Mouse (Mus musculus) forebrain, embryonic 12.5 days (tissue): ENCODE data around the gene Galnt7. TPM values are rescaled to one million over a fixed set of nuclear protein-coding genes. Genes with fewer than 3 reads are reported as not detected.

Experiments used
- ATAC-seq: fragments of 200-750 bp; cut with Nextera tagmentation; 2 replicates; pipeline ENCODE4 v1.8.0; 2017; ENCODE audit warnings: moderate TSS enrichment; ENCODE audit not compliant: low FRiP score
- H3K27ac ChIP-seq: fragments of 300-500 bp; sonication (generic); 2 replicates; pipeline ENCODE4 v1.5.1; 2016; ENCODE audit warnings: mild to moderate bottlenecking
- H3K27me3 ChIP-seq: fragments of 300-500 bp; sonication (generic); 2 replicates; pipeline ENCODE4 v1.6.1; 2016; ENCODE audit warnings: mild to moderate bottlenecking
- H3K36me3 ChIP-seq: fragments of 300-500 bp; sonication (generic); replicated peaks from 2 replicates; pipeline ENCODE4 v1.6.1; 2016; ENCODE audit warnings: mild to moderate bottlenecking
- H3K4me1 ChIP-seq: fragments of 300-500 bp; sonication (generic); 2 replicates; pipeline ENCODE4 v1.6.1; 2016
- H3K4me2 ChIP-seq: fragments of 300-500 bp; sonication (generic); 2 replicates; pipeline ENCODE4 v1.6.1; 2016; ENCODE audit warnings: mild to moderate bottlenecking, moderate library complexity
- H3K4me3 ChIP-seq: fragments of 300-500 bp; sonication (generic); replicated peaks from 2 replicates; pipeline ENCODE4 v1.5.1; 2016; ENCODE audit warnings: mild to moderate bottlenecking
- H3K9ac ChIP-seq: fragments of 300-500 bp; sonication (generic); 2 replicates; pipeline ENCODE4 v1.6.1; 2016; ENCODE audit warnings: mild to moderate bottlenecking
- H3K9me3 ChIP-seq: fragments of 300-500 bp; sonication (generic); 2 replicates; pipeline ENCODE4 v1.6.1; 2016
- WGBS: fragments of 180-500 bp; shearing (Covaris S2); methylation state at CpG from one replicate; pipeline ENCODE4 v1.1.7; 2016; 5-methylcytosine and 5-hydroxymethylcytosine counted together
- polyA plus RNA-seq: library from polyadenylated mRNA; unstranded; fragments of >200 nt; fragmentation: Nextera tagmentation; extraction: Ambion mirVana; gene quantifications from 2 replicates; pipeline ENCODE4 v1.2.1, GENCODE M21; 2016

The Galnt7 gene
- polyA plus RNA-seq, 1 experiment from 2014 or later = 18.9 TPM

- 75% methylated on average over 6 of the region's 6 CpGs for WGBS
- no peak overlapping the region for H3K4me2 ChIP-seq
- no peak overlapping the region for H3K27ac ChIP-seq
- no peaks in the 10 kb centered on the region for H3K9me3 ChIP-seq
- no peak for ATAC-seq
- no peak overlapping the region for H3K4me3 ChIP-seq
- no peaks in the 10 kb centered on the region for H3K36me3 ChIP-seq
- peaks cover 20% of the 10 kb centered on the region for H3K4me1 ChIP-seq
- H3K9ac ChIP-seq = no peak overlapping the region
- H3K27me3 ChIP-seq = no peaks in the 10 kb centered on the region
Measured at GRCm38 (mm10) chr8:57573844-57574243, 79.0 kb downstream of the Galnt7 start.

GRCm38 (mm10) chr8:57569886-57570285 is 82.9 kb downstream of the Galnt7 start:
- ATAC-seq = no peak
- Histone ChIP-seq H3K9me3 (no peaks in the 10 kb centered on the region), H3K27me3 (no peaks in the 10 kb centered on the region), H3K27ac (no peak overlapping the region), H3K9ac (no peak overlapping the region), H3K4me3 (no peak overlapping the region), H3K4me1 (peaks cover 20% of the 10 kb centered on the region), H3K4me2 (no peak overlapping the region), H3K36me3 (no peaks in the 10 kb centered on the region)
- 78% methylated on average over 6 of the region's 6 CpGs for WGBS

GRCm38 (mm10) chr8:57569400-57569795 is 83.4 kb downstream of the Galnt7 start:
- no peak overlapping the region for H3K9ac ChIP-seq
- H3K36me3 ChIP-seq = no peaks in the 10 kb centered on the region
- WGBS = 52% methylated on average over 11 of the region's 11 CpGs
- H3K27me3 ChIP-seq = no peaks in the 10 kb centered on the region
- no peak overlapping the region for H3K4me3 ChIP-seq
- peaks cover 18% of the 10 kb centered on the region for H3K4me1 ChIP-seq
- H3K27ac ChIP-seq = no peak overlapping the region
- H3K9me3 ChIP-seq = no peaks in the 10 kb centered on the region
- no peak overlapping the region for H3K4me2 ChIP-seq
- ATAC-seq = peak; percentile 58; the same call in 1 of the 2 replicates

- Histone ChIP-seq H3K36me3 (no peaks in the 10 kb centered on the region), H3K4me3 (no peak overlapping the region), H3K4me2 (no peak overlapping the region), H3K9ac (no peak overlapping the region), H3K27me3 (no peaks in the 10 kb centered on the region), H3K27ac (no peak overlapping the region), H3K4me1 (peaks cover 17% of the 10 kb centered on the region), H3K9me3 (no peaks in the 10 kb centered on the region)
- WGBS = 81% methylated on average over 18 of the region's 18 CpGs
- ATAC-seq = no peak
Measured at GRCm38 (mm10) chr8:57568633-57569399, 84.0 kb downstream of the Galnt7 start.

- 87% methylated on average over 7 of the region's 7 CpGs for WGBS
- Histone ChIP-seq H3K27me3 (no peaks in the 10 kb centered on the region), H3K9ac (no peak overlapping the region), H3K4me3 (no peak overlapping the region), H3K9me3 (no peaks in the 10 kb centered on the region), H3K4me2 (no peak overlapping the region), H3K4me1 (peaks cover 17% of the 10 kb centered on the region), H3K36me3 (no peaks in the 10 kb centered on the region), H3K27ac (no peak overlapping the region)
- ATAC-seq = no peak
Measured at GRCm38 (mm10) chr8:57567998-57568397, 84.8 kb downstream of the Galnt7 start.

GRCm38 (mm10) chr8:57565039-57565438 is 87.8 kb downstream of the Galnt7 start:
- ATAC-seq = no peak

GRCm38 (mm10) chr8:57563726-57564125 is 89.1 kb downstream of the Galnt7 start:
- WGBS = 92% methylated on average over 15 of the region's 15 CpGs
- Histone ChIP-seq H3K27ac (no peak overlapping the region), H3K4me2 (no peak overlapping the region), H3K27me3 (no peaks in the 10 kb centered on the region), H3K36me3 (no peaks in the 10 kb centered on the region), H3K4me1 (peaks cover 8% of the 10 kb centered on the region; the same call in 1 of the 2 replicates), H3K9me3 (no peaks in the 10 kb centered on the region), H3K4me3 (no peak overlapping the region), H3K9ac (no peak overlapping the region)
- no peak for ATAC-seq

More at GRCm38 (mm10) chr8:57565039-57565438, 87.8 kb downstream of the Galnt7 start:
- WGBS = 85% methylated on average over 6 of the region's 6 CpGs
- no peaks in the 10 kb centered on the region for H3K9me3 ChIP-seq
- H3K36me3 ChIP-seq = no peaks in the 10 kb centered on the region
- H3K4me2 ChIP-seq = no peak overlapping the region
- H3K4me1 ChIP-seq = peaks cover 17% of the 10 kb centered on the region
- H3K27me3 ChIP-seq = no peaks in the 10 kb centered on the region
- no peak overlapping the region for H3K4me3 ChIP-seq
- H3K9ac ChIP-seq = no peak overlapping the region
- H3K27ac ChIP-seq = no peak overlapping the region

- Histone ChIP-seq H3K36me3 (no peaks in the 10 kb centered on the region), H3K9ac (no peak overlapping the region), H3K27me3 (no peaks in the 10 kb centered on the region), H3K4me2 (no peak overlapping the region), H3K4me1 (0 out of 2 replicates have a peak, but pooled peaks cover under 1% of the 10 kb centered on the region), H3K9me3 (no peaks in the 10 kb centered on the region), H3K27ac (no peak overlapping the region), H3K4me3 (no peak overlapping the region)
- ATAC-seq = no peak
- WGBS = 89% methylated on average over 3 of the region's 3 CpGs
Measured at GRCm38 (mm10) chr8:57562741-57563140, 90.1 kb downstream of the Galnt7 start.

- Histone ChIP-seq H3K4me3 (no peak overlapping the region), H3K4me2 (no peak overlapping the region), H3K9me3 (no peaks in the 10 kb centered on the region), H3K27ac (no peak overlapping the region), H3K9ac (no peak overlapping the region), H3K4me1 (no peaks in the 10 kb centered on the region), H3K36me3 (no peaks in the 10 kb centered on the region), H3K27me3 (no peaks in the 10 kb centered on the region)
- 88% methylated on average over 9 of the region's 9 CpGs for WGBS
- no peak for ATAC-seq
Measured at GRCm38 (mm10) chr8:57560926-57561325, 91.9 kb downstream of the Galnt7 start.

GRCm38 (mm10) chr8:57552102-57553032 is 100.5 kb downstream of the Galnt7 start:
- Histone ChIP-seq H3K36me3 (no peaks in the 10 kb centered on the region), H3K4me3 (no peak overlapping the region), H3K4me2 (no peak overlapping the region), H3K27me3 (no peaks in the 10 kb centered on the region), H3K9me3 (no peaks in the 10 kb centered on the region), H3K9ac (no peak overlapping the region), H3K4me1 (no peaks in the 10 kb centered on the region), H3K27ac (no peak overlapping the region)
- ATAC-seq = no peak
- WGBS = 90% methylated on average over 14 of the region's 14 CpGs

- no peak for ATAC-seq
- no peak overlapping the region for H3K27ac ChIP-seq
- H3K4me3 ChIP-seq = no peak overlapping the region
- no peaks in the 10 kb centered on the region for H3K36me3 ChIP-seq
- 88% methylated on average over 12 of the region's 12 CpGs for WGBS
- H3K9ac ChIP-seq = no peak overlapping the region
- H3K4me2 ChIP-seq = no peak overlapping the region
- no peaks in the 10 kb centered on the region for H3K4me1 ChIP-seq
- no peaks in the 10 kb centered on the region for H3K27me3 ChIP-seq
- no peaks in the 10 kb centered on the region for H3K9me3 ChIP-seq
Measured at GRCm38 (mm10) chr8:57547581-57547980, 105.3 kb downstream of the Galnt7 start.

- H3K9me3 ChIP-seq = no peaks in the 10 kb centered on the region
- WGBS = 87% methylated on average over 3 of the region's 3 CpGs
- H3K27me3 ChIP-seq = no peaks in the 10 kb centered on the region
- no peaks in the 10 kb centered on the region for H3K36me3 ChIP-seq
- no peak overlapping the region for H3K4me2 ChIP-seq
- no peak overlapping the region for H3K9ac ChIP-seq
- ATAC-seq = no peak
- no peaks in the 10 kb centered on the region for H3K4me1 ChIP-seq
- no peak overlapping the region for H3K4me3 ChIP-seq
- H3K27ac ChIP-seq = no peak overlapping the region
Measured at GRCm38 (mm10) chr8:57546834-57547233, 106.0 kb downstream of the Galnt7 start.
